Mouse (Mus musculus): Measurements from ENCODE around the gene Tob2.

- TF ChIP-seq CTCF (IDR thresholded peaks at IDR 0.05; ENCODE audit: borderline replicate concordance, control insufficient read depth, extremely low read depth, insufficient read depth, low read length, poor library complexity), result no peak
- TF ChIP-seq POLR2A (IDR thresholded peaks at IDR 0.05; ENCODE audit: control insufficient read depth, extremely low read depth, insufficient read depth, low read length, poor library complexity), result no peak
Measured at GRCm38 (mm10) chr15:81805624-81806023, 53.0 kb downstream of the Tob2 start.
